Mouse (Mus musculus): Measurements from ENCODE around the gene Klk1.
"Not testable (repeated sequence)": the region's sequence is repeated elsewhere in the genome, so short reads cannot be mapped to it uniquely, and the experiment has no call there.

Gene Klk1

DNA sequence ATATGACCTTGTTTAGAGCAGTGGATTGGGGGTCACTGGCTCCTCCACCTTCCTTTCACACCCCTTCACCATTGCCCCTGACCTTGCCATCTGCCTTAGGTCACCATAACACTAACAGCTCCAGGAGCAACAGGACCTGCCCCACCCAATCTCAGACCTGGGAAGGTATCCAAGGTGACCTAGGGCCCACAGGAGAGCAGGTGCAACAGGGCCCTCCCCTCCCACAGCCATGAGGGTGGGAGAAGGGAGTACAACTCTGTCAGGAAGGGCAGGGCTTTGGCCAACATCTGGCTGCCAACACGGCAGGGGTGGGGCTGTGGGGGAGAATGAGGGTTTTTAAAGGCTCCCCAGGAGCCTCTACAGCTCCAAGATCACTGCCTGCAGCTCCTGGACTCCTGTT, at the start of gene Klk1:
Gene Klk1 (plus strand): TSS at position 285 of the 400 bp plus-strand sequence.
- DNase-seq (ENCODE audit: low spot score) = no peak

- DNase-seq (ENCODE audit: low spot score) = no peak
These were observed 45.7 kb upstream of the Klk1 start for GRCm38 (mm10) chr7:44179299-44180045.

- DNase-seq (ENCODE audit: low spot score) = not testable (repeated sequence)
These were observed 38.6 kb upstream of the Klk1 start for GRCm38 (mm10) chr7:44186516-44186915.

DNA sequence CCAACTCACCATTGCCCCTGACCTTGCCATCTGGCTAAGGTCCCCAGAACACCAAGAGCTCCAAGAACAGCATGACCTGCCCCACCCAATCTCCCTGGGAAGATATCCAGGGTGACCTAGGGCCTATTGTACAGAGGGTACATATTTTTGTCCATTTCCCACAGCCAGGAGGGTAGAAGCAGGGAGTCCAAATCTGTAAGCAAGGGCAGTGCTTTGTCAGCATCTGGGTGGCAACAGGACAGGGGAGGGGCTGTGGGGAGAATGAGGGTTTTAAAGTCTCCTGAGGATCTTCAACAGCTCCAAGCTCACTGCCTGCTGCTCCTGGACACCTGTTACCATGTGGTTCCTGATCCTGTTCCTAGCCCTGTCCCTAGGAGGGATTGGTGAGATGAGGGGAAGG, 37.2 kb upstream of the Klk1 start, which contains the start of gene Klk1b24:
Gene Klk1b24 (plus strand): TSS at position 301 of the 400 bp plus-strand sequence.
- not testable (repeated sequence) for DNase-seq (ENCODE audit: low spot score)

GRCm38 (mm10) chr7:44193466-44193865, 31.7 kb upstream of the Klk1 start:
- not testable (repeated sequence) for DNase-seq (ENCODE audit: low spot score)

DNA sequence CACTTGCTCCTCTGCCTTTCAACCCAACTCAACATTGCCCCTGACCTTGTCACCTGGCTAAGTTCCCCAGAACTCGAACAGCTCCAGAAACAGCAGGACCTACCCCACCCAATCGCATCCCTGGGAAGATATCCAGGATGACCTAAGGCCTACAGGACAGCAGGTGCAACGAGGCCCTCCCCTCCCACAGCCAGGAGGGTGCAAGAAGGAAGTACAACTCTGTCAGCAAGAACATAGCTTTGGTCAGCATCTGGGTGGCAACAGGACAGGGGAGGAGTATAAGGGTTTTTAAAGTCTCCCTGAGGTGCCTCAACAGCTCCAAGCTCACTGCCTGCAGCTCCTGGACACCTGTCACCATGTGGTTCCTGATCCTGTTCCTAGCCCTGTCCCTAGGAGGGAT, 27.3 kb upstream of the Klk1 start, which contains the start of gene Klk1b3:
Gene Klk1b3 (plus strand): TSS at position 301 of the 400 bp plus-strand sequence.
- DNase-seq (ENCODE audit: low spot score) = no peak

DNA sequence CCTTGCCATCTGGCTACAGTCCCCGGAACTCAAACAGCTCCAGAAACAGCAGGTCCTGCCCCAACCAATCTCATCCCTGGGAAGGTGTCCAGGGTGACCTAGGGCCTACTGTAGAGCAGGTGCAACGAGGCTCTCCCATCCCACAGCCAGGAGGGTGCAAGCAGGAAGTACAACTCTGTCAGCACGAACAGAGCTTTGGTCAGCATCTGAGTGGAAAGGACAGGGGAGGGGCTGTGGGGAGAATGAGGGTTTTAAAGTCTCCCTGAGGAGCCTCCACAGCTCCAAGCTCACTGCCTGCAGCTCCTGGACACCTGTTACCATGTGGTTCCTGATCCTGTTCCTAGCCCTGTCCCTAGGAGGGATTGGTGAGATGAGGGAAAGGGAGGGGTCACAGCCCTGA, 18.0 kb upstream of the Klk1 start, which contains the start of gene Klk1b4:
Gene Klk1b4 (plus strand): TSS at position 301 of the 400 bp plus-strand sequence.
- not testable (repeated sequence) for DNase-seq (ENCODE audit: low spot score)

DNA sequence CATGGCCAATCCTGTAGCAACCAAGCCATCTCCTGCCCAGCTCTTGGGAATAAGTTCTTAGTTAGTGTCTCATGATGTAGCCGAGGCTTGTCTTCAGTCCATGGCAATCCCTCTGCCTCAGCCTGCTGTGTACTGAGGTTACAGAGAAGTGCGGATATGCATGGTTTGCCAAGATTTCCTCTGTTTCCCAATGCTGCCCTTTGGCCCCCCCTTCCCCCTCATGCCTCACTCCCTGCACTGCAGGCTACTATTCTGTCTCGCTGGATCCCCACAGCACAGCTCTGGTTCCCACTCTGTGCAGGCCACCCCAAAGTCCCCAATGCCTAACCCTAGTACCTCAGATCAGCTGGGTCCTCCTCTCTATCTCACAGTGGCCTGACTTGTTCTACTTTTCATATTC, 16.9 kb upstream of the Klk1 start:
- no peak for DNase-seq (ENCODE audit: low spot score)

DNA sequence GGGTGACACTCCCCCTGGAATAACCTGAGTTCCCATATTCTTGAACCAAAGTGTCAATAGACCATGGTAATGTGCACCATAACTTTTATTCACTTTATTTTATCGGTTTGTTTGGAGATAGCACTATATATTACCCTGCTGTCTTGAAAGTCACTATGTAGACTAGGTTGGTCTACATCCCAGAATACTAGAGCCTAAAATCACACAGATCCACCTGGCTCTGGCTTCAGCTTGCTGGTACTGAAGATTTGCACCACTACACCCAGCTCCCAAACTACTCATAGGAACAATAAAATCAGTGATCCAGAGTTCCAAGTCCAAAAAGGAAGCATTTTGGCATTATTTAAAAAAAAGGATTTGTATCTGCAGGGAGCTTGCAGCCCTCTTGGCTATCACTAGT, 9.5 kb upstream of the Klk1 start, which contains the start of gene Klk1b5:
Gene Klk1b5 (plus strand): TSS at position 301 of the 400 bp plus-strand sequence.
- DNase-seq (ENCODE audit: low spot score) = no peak

DNA sequence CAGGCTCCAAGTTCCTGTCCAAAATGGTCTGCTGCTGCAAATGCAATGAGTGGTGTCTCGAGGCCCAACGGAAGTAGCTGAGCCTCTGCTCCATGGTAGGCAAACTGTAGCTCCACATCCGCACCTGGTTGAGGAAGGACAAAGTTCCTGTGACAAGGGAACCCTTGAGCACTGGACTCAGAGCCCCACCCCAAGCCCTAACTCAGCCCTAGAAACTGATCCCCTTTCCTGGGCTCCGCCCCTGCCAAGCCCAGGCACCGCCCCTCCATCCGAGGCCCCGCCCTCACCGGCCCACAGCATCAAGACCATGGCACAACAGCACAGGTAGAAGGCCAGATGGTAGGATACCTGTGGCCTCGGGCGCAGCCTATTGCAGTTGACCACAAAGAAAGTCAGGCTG, 3.6 kb upstream of the Klk1 start:
- not testable (repeated sequence) for DNase-seq (ENCODE audit: low spot score)

- not testable (repeated sequence) for DNase-seq (ENCODE audit: low spot score)
These were observed 2.8 kb upstream of the Klk1 start for GRCm38 (mm10) chr7:44222335-44222734.

DNA sequence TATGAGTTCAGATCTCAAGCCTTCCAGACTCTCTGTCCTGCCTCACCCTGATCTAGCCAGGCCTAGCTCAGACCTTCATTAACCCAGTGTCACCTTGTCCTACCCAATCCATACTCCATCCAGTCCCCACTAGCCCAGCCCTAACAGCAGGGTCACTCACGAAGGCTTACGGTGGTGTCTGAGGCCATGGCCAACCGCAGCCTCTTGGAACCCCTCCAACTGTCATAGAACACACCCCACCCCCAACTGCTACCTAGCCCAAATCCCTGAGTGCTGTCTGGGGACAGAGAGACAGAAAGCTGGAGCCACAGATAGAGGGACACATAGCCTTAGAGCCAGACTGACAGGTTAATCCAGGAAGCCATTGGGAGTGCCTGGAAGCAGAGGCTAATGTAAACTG, 10.7 kb downstream of the Klk1 start, which contains the start of gene Gm36864:
Gene Gm36864 (plus strand): TSS at position 269 of the 400 bp plus-strand sequence.
- no peak for DNase-seq (ENCODE audit: low spot score)

- no peak for DNase-seq (ENCODE audit: low spot score)
These were observed 14.8 kb downstream of the Klk1 start for GRCm38 (mm10) chr7:44239913-44240312.

- no peak for DNase-seq (ENCODE audit: low spot score)
These were observed 15.6 kb downstream of the Klk1 start for GRCm38 (mm10) chr7:44240712-44241111.

GRCm38 (mm10) chr7:44241163-44241562, 16.0 kb downstream of the Klk1 start:
- DNase-seq (ENCODE audit: low spot score) = no peak

- DNase-seq (ENCODE audit: low spot score) = no peak
These were observed 18.9 kb downstream of the Klk1 start for GRCm38 (mm10) chr7:44244080-44244479.

DNA sequence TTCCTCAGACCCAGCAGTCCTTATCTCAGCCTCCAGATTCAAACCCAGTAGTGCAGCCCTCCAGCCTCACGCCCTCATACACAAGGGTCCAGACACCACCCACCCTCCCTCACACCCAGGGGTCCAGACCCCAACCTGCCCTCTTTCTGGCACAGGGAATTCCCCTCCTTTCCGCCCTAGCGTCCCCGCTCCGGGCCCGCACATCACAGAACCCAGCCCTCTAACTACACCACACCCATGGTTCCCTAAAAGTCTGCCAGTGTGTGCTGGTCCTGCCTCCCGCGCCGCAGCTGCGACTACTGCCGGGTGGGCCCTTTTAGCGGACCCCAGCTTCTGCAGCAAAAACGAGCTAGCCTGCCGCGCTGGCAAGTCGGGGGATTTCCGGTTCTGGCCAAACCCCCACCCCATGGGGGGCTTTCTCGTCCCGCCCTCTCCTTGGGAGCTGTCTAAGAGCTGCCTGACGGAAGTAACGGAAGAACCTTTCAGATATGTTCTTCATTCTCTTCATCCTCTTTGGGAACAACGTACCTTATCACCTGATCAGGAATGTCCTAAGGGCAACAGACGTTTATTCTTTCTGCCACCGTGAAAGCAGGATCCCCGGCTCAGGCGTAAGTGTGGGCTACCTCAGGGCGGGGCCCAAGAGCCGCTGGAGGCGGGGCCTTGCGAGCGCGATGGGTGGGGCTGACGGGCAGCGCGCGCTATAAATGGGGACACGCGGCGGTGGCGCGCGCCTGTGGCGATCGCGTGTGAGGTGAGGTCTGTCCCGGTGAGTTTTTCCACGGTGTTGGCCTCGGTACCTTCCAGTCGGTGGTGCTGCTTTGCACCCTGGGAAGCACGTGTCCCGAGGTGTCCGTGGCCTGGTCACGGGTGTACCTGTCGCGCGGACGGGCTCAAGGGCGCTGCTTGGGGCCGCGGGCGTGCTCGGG, 21.2 kb downstream of the Klk1 start, which contains the start of the genes 1700028J19Rik and 2410002F23Rik:
Gene 1700028J19Rik (minus strand): TSS at position 641 of the 929 bp plus-strand sequence.
Gene 2410002F23Rik (plus strand): TSS at position 668 of the 929 bp plus-strand sequence.
- DNase-seq (ENCODE audit: low spot score) = peak; percentile 87

DNA sequence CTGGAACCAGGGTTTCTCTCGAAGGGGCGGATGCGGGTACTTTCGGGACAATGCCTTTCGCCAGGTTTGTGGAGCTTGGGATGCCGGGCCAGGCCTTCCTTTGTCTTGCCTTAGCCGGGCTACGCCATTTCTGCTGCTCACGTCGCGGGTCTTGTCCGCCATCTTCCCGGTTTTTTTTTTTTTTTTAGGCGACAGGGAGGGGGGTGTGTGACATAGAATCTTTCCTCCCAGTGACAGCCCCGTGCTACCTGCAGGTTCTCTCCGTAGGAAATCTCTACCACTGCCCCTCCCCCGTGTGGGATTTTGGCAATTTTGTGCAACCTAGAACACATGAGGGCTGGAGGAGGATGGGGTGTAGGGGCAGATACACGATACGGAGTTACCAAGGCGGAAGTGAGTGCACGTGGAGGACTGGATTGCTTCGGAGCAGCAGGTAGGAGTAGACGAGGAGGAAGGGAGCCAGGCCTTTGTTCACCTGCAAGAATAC, 21.9 kb downstream of the Klk1 start:
- no peak for DNase-seq (ENCODE audit: low spot score)

- DNase-seq (ENCODE audit: low spot score) = no peak
These were observed 22.8 kb downstream of the Klk1 start for GRCm38 (mm10) chr7:44247971-44248370.

DNA sequence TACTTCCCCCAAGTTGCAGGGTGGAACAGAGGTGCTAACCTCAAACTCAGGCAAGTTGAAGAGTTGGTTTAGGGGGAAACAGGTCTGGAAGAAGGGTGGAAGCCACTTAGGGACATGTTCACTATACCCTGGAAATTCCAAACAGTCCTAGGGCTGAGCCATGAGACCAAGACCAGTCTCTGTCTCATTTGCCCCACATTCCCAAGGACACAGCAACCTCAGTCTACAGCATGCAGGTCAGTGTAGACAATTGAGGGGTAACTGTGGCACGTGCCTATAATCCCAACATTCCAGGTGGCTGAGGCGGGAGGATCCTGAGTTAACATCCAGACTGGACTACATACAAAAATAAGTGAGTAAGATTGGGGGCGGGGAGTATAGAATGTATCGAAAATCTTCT, 24.1 kb downstream of the Klk1 start:
- DNase-seq (ENCODE audit: low spot score) = no peak

DNA sequence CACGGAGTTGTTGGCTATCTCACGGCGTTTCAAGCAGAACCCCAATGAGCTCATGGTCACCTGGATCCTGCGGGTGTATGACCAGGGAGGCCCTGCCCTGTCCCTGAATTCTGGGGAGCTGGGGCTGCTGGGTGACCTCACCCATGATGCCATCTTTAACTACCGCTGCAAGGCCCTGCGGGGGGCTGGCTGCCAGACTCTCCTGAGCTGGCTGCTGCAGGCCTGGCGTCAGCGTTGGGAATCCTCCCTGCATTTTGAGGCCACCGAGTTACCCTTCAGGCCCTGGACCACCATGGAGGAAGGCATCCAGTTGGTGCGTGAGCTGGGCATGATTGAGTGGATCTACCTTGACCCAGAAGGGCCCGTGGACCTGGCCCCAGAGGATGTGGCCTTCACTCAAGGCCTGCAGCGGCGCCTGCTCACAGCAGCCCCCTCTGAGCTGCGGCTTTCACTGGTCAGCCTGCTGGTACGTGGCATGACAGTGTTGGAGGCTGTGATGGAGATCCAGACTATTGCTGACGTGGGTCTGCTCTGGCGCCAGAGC, 25.6 kb downstream of the Klk1 start:
- not testable (repeated sequence) for DNase-seq (ENCODE audit: low spot score)
